Mouse (Mus musculus) heart, adult 8-10 months (tissue): ENCODE results near the gene Dnajc2. TPM values are rescaled to one million over a fixed set of nuclear protein-coding genes. Genes with fewer than 3 reads are reported as not detected.
"Not testable (repeated sequence)": the region's sequence is repeated elsewhere in the genome, so short reads cannot be mapped to it uniquely, and the experiment has no call there.

Experiments
- DNase-seq: peaks from one replicate; pipeline ENCODE4 v3.0.0; 2022; ENCODE audit warnings: low spot score
- total RNA-seq, 4 experiments: library from RNA; stranded (reverse); gene quantifications; 2 replicates each; pipeline ENCODE4 v1.2.4; 2022

The Dnajc2 gene
- total RNA-seq, 4 experiments from 2014 or later = 19.5 to 23.9 (median 20.7) TPM

DNA sequence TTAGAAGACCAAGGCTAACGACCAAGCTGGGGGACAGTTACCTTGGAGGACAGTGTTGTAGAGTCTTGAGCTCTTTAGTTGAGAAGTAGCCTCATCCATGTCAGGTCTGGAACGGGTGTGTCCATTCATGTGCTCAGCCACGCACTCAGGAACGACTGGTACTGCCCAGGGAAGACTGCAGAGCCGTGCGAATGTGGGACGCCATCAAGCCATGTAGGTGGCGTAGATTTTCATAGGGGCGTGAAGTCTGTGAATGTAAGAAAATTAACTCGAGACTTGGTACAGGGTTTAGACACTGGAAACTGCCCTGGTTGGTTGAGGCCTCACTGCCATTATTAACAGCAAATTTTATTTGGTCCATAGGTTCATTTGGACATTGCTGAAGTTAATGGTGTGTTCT, 41.4 kb downstream of the Dnajc2 start:
- no peak for DNase-seq

GRCm38 (mm10) chr5:21739881-21740280, 45.2 kb downstream of the Dnajc2 start:
- DNase-seq = no peak

DNA sequence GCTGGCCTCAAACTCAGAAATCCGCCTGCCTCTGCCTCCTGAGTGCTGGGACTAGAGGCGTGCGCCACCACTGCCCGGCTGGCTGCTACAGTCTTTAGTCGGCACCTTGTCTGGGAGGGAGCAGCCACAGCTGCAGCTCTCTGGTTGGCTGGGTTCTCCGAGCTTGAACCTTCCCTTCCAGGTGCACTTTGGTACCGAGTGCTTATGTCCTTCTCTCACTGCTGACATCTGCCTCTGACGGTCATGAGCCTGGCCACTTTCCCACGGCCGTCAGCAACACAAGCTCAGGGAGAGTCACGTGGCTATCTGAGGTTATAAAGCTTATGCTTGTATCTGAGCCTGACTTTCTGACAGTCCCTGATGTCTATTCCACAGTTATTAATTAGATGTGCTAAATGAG, 45.9 kb downstream of the Dnajc2 start:
- no peak for DNase-seq

DNA sequence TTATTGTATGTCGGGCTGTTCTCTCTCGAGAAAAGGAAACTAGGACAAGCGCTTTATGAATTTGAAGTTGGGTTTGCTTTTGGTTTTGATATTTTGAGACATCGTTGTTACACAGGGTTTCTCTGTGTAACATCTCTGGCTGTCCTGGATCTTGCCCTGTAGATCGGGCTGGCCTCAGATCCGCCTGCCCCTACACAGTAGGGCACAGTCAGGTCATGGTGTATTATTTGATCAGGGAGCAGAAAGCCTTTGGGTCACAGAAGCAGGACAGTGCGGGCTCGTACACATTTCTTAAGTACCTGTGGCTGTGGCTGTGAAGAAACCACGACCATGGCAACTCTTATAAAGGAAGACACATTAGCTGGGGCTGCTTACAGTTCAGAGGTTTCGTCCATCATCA, 47.4 kb downstream of the Dnajc2 start:
- no peak for DNase-seq

- peak; percentile 86 for DNase-seq
Observed at GRCm38 (mm10) chr5:21736956-21737585, 48.0 kb downstream of the Dnajc2 start, which contains the start of gene Pmpcb. Gene Pmpcb, plus strand, starts transcription at chr5:21737141.

DNA sequence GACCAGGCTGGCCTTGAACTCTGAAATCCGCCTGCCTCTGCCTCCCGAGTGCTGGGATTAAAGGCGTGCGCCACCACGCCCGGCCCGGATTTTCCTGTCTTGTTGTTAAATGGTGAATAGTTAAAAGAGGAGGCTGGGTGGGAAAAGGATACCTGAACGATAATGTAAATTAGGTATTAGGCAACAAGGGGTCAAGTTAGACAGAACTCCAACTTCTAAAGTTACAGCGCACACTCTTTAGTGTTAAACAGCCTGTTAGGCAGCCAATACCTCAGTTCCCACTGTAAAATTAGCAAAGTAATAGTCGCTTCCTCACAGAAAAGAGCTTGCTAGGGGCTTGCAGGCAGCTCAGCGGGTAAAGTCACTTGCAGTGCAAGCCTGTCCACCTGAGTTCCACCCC, 49.0 kb downstream of the Dnajc2 start:
- DNase-seq = no peak

- peak; percentile 54 for DNase-seq
Observed at GRCm38 (mm10) chr5:21735584-21735983, 49.5 kb downstream of the Dnajc2 start.

- DNase-seq = no peak
Observed at GRCm38 (mm10) chr5:21735100-21735499, 50.0 kb downstream of the Dnajc2 start.

DNA sequence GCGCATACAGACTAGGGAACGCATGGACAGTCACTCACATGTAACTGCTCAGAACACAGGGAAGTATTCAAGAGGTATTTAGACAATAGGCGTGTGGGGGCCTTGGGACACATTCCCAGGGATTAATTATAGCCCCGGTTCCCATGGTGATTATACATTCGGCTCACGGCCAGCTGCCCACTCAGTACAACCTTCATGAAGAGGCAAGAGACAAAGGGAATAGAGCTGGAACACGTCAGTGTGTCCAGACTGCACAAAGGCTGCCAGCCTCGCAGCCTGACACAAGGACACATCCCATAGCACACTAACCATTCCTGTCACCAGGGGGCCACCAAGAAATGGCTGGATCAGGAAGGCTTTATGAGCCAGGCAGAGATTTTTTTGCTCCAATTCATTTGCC, 52.1 kb downstream of the Dnajc2 start:
- DNase-seq = peak; percentile 39

- no peak for DNase-seq
Observed at GRCm38 (mm10) chr5:21732177-21732911, 52.7 kb downstream of the Dnajc2 start.

- no peak for DNase-seq
Observed at GRCm38 (mm10) chr5:21729107-21729506, 55.9 kb downstream of the Dnajc2 start.

GRCm38 (mm10) chr5:21724872-21725271, 60.2 kb downstream of the Dnajc2 start:
- DNase-seq = no peak

GRCm38 (mm10) chr5:21724427-21724826, 60.6 kb downstream of the Dnajc2 start:
- no peak for DNase-seq

- no peak for DNase-seq
Observed at GRCm38 (mm10) chr5:21719209-21719608, 65.8 kb downstream of the Dnajc2 start.

DNA sequence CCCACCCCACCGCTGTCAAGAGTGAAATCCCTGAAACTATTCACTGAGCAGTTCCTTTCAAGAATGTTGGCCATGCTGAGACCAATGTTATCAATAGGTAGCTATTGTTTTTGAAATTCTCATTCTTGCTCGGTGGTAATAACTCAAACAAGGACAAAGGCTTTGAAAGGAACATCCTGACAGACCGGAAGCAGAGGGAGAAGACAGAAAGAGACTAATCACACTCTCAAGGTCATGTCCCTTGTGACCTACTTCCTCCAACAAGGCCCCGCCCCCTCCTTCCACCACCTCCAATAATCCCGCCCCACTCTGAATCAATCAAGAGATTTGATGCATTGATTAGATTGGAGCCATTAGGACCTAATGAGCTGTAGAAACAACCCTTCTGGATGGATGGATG, 66.5 kb downstream of the Dnajc2 start:
- no peak for DNase-seq

DNA sequence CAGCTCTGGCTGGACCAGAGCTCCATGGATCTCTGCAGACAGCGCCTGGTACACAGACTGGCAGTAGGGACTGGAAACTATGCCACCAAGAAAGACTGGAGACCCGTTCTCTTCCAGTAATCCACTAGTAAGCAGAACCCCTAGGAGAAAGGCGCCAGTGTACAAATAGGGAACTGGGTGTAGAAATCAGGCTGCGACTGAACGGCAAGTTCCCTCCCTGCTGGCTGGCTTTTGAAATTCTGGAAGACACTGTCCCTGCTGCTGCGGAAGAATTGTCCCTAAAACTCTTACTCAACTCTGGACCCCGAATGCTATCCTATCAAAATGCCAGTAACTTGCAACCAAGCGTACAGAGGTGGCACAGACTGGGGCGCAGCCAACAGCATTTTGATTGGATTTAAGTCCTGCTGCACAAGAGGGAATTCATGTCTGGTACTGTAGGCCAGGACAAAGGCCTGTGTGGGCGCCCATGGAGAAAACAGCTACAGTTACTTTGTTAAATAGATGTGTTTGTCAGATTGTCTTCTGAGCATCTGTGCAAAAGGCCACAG, 67.8 kb downstream of the Dnajc2 start:
- DNase-seq = no peak

DNA sequence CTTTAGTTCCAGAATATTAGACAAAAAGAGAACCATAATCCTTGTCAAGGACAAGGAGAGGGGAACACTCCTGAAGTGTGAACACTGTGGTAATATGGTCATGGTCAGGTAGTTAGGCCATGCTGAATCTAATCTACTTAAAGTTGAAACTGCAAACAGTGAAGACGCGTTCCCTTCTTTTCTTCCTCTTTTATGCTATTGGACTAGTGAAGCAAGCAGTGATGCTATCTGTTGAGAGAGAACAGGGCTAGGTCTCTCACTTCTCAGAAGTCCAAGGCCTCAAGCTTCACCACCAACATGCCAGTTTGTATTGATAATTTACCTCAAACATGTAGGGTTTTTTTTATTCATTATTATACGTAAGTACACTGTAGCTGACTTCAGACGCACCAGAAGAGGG, 70.6 kb downstream of the Dnajc2 start:
- no peak for DNase-seq

GRCm38 (mm10) chr5:21712127-21712715, 72.8 kb downstream of the Dnajc2 start:
- DNase-seq = no peak

DNA sequence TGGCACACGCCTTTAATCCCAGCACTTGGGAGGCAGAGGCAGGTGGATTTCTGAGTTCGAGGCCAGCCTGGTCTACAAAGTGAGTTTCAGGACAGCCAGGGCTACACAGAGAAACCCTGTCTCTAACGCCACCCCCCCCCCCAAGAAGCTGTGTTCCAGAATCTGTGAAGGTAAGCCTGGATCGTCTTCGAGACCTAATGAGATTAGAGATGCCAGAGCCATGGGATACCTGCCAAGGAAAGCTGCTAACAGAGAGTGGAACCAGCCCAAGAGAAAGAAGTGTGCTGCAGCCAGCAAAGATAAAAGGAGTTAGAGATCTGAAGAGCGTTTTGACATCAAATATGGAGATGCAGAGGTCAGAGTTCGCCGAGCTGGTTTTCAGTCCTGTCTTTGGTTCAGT, 77.0 kb downstream of the Dnajc2 start:
- DNase-seq = not testable (repeated sequence)
